Mouse (Mus musculus) E14TG2a.4 (cell line): ENCODE measurements around the gene Sestd1.

ENCODE experiments used
- CTCF ChIP-seq: conservative IDR thresholded peaks from 2 replicates; pipeline ENCODE4 v1.5.1; 2014; ENCODE audit warnings: low read length
- NANOG ChIP-seq: IDR thresholded peaks from 2 replicates; pipeline ENCODE4 v1.6.1; 2014; ENCODE audit warnings: borderline replicate concordance, low read length, mixed read lengths

GRCm38 (mm10) chr2:77183646-77184045 is 96.7 kb downstream of the Sestd1 start:
- TF ChIP-seq CTCF (no peak), NANOG (no peak)
